Mouse (Mus musculus) left cerebral cortex, postnatal 10 days (tissue): ENCODE data around the gene Msantd1. TPM values are rescaled to one million over a fixed set of nuclear protein-coding genes. Genes with fewer than 3 reads are reported as not detected.
"Not testable (repeated sequence)": the region's sequence is repeated elsewhere in the genome, so short reads cannot be mapped to it uniquely, and the experiment has no call there.

ENCODE experiments used
- DNase-seq, 2 experiments: peaks; one replicate each; pipeline ENCODE4 v3.0.0; 2021 to 2022; ENCODE audit warnings: low spot score in 2 of 2, mixed read lengths in 1 of 2; ENCODE audit errors: extremely low spot score in 1 of 2
- intact Hi-C: fragments of 180-260 bp; cut with DNase I; formaldehyde crosslinking; loops from one replicate; pipeline ENCODE4 v1.15.1; 2025
- total RNA-seq, 2 experiments: library from RNA; stranded (reverse); gene quantifications; 2 replicates each; pipeline ENCODE4 v1.2.3; 2021

Msantd1 gene
- 10 to 100 TPM; 15.6 to 16.6 TPM for total RNA-seq

GRCm38 (mm10) chr5:34907910-34908725 lies at the start of gene Msantd1:
Msantd1 (plus strand) TSS chr5:34908012.
- intact Hi-C loops, result no loop called here
- DNase-seq, result no peak

- no peak for DNase-seq
- intact Hi-C loops, result no loop called here
These were observed 42.4 kb upstream of the Msantd1 start for GRCm38 (mm10) chr5:34865367-34865766.

GRCm38 (mm10) chr5:34880307-34880706 lies 27.5 kb upstream of the Msantd1 start:
- intact Hi-C loops, DNase-seq: not testable (repeated sequence)

- DNase-seq, result no peak
- intact Hi-C loops, result no loop called here
These were observed 26.8 kb upstream of the Msantd1 start for GRCm38 (mm10) chr5:34881023-34881422.

GRCm38 (mm10) chr5:34885250-34885649 lies 22.6 kb upstream of the Msantd1 start:
- DNase-seq, result no peak
- intact Hi-C loops, result no loop called here

GRCm38 (mm10) chr5:34889252-34889651 lies 18.6 kb upstream of the Msantd1 start:
- intact Hi-C loops, result no loop called here
- no peak for DNase-seq

- intact Hi-C loops, result loop anchor here (5.0 kb wide), 1 partner anchor 45 kb away; no protein-coding TSS in a partner anchor
- DNase-seq, result no peak
These were observed 10.9 kb upstream of the Msantd1 start for GRCm38 (mm10) chr5:34896697-34897453.

- DNase-seq, result no peak
- intact Hi-C loops, result loop anchor here (5.0 kb wide), 1 partner anchor 48 kb away; no protein-coding TSS in a partner anchor
These were observed 7.9 kb upstream of the Msantd1 start for GRCm38 (mm10) chr5:34899787-34900469.

GRCm38 (mm10) chr5:34902371-34902770 lies 5.4 kb upstream of the Msantd1 start:
- DNase-seq, result no peak
- intact Hi-C loops, result no loop called here

- DNase-seq, result peak in 1 of 2 experiments; percentile 81
- intact Hi-C loops, result no loop called here
These were observed 4.9 kb upstream of the Msantd1 start for GRCm38 (mm10) chr5:34902811-34903385.

- intact Hi-C loops, result no loop called here
These were observed 3.4 kb upstream of the Msantd1 start for GRCm38 (mm10) chr5:34904412-34904811.

GRCm38 (mm10) chr5:34907230-34907629 lies 582 bp upstream of the Msantd1 start:
- DNase-seq, result no peak
- intact Hi-C loops, result no loop called here

More at GRCm38 (mm10) chr5:34904412-34904811, 3.4 kb upstream of the Msantd1 start:
- DNase-seq, result no peak

GRCm38 (mm10) chr5:34908726-34909633 lies 1.2 kb downstream of the Msantd1 start:
- intact Hi-C loops, result no loop called here
- peak in 1 of 2 experiments; percentile 47 for DNase-seq

- no peak for DNase-seq
- intact Hi-C loops, result loop anchor here (10.0 kb wide), 1 partner anchor 435 kb away; no protein-coding TSS in a partner anchor
These were observed 2.1 kb downstream of the Msantd1 start for GRCm38 (mm10) chr5:34909634-34910503.

- no peak for DNase-seq
- intact Hi-C loops, result loop anchor here (10.0 kb wide), 1 partner anchor 434 kb away; no protein-coding TSS in a partner anchor
These were observed 2.6 kb downstream of the Msantd1 start for GRCm38 (mm10) chr5:34910504-34910815.

GRCm38 (mm10) chr5:34915801-34916200 lies 8.0 kb downstream of the Msantd1 start:
- peak; percentile 81 to 85 for DNase-seq
- intact Hi-C loops, result loop anchor here (2.0 to 10.0 kb wide), 2 partner anchors 127 to 429 kb away; no protein-coding TSS in a partner anchor

- intact Hi-C loops, result loop anchor here (2.0 to 10.0 kb wide), 2 partner anchors 126 to 428 kb away; no protein-coding TSS in a partner anchor
- peak; percentile 39 to 52 for DNase-seq
These were observed 9.4 kb downstream of the Msantd1 start for GRCm38 (mm10) chr5:34917234-34917655.
